Comparison of ENCODE assay signal across 17 mouse cellular contexts in genomic region chr9:87894051-87894450, GRCm38 (mm10).
DNase-seq lines count a peak whose midpoint lies in the region; ATAC-seq and TF ChIP-seq lines count a peak whose summit lies in the region.
"Had no signal": no experiment of that assay in that cellular context is flagged by ENCODE, and none has a peak within 500 bp of the region (broad histone marks: within the 10 kb centered on the region; RNA-seq: fewer than 3 reads in every experiment).

No protein-coding gene starts in this region.

- peak; percentile 65 for ATAC-seq in lung, embryonic 14.5 days (ENCODE audit: insufficient read depth)
- no peak for ATAC-seq in embryonic facial prominence, embryonic 13.5 days (ENCODE audit: insufficient number of reproducible peaks, insufficient read depth, low FRiP score, low TSS enrichment, low read depth)
- peak; percentile 85 for ATAC-seq in midbrain, embryonic 13.5 days

- H3K27me3 ChIP-seq in lung, embryonic 14.5 days (ENCODE audit: insufficient read depth, low read length), result no peaks in the 10 kb centered on the region
- no peaks in the 10 kb centered on the region for H3K27me3 ChIP-seq in embryonic facial prominence, embryonic 13.5 days
- H3K27me3 ChIP-seq in midbrain, embryonic 13.5 days, result no peaks in the 10 kb centered on the region
- H3K27me3 ChIP-seq in limb, embryonic 10.5 days (ENCODE audit: low read depth, poor library complexity, severe bottlenecking), result no peaks in the 10 kb centered on the region
- H3K27me3 ChIP-seq: CH12.LX had no signal

- no peak for TF ChIP-seq POLR2A in lung, adult 2 months (IDR thresholded peaks at IDR 0.05; ENCODE audit: borderline replicate concordance, extremely low read depth, low read depth, low read length)

- TF ChIP-seq CTCF in lung, embryonic 14.5 days (IDR thresholded peaks at IDR 0.05; ENCODE audit: low read depth), result no peak
- no peak for TF ChIP-seq CTCF in lung, adult 2 months (IDR thresholded peaks at IDR 0.05; ENCODE audit: insufficient read depth, low read length)
- TF ChIP-seq CTCF in gastrocnemius, adult 2 months (IDR thresholded peaks at IDR 0.05), result no peak

- DNase-seq in embryo, embryonic 11 days, result peak; percentile 18
- no peak for DNase-seq in embryo, embryonic 9.5 days (ENCODE audit: extremely low spot score)
- DNase-seq in lung, embryonic 14.5 days, result peak; percentile 2
- no peak for DNase-seq in lung, adult 2 months
- DNase-seq in limb, embryonic 10.5 days (ENCODE audit: low spot score), result no peak
- DNase-seq in gastrocnemius, adult 2 months, result no peak
- DNase-seq: cerebellum, adult 11 months; cerebellum, postnatal 36 days; heart, postnatal 10 days; kidney, adult 8-10 months; kidney, postnatal 4 days; lung, postnatal 14 days; spleen, adult 18-20 months had no signal

- no peak overlapping the region for H3K4me2 ChIP-seq in lung, embryonic 14.5 days
- no peak overlapping the region for H3K4me2 ChIP-seq in embryonic facial prominence, embryonic 13.5 days
- H3K4me2 ChIP-seq in midbrain, embryonic 13.5 days (replicated peaks), result no peak overlapping the region
- H3K4me2 ChIP-seq: liver, embryonic 11.5 days had no signal

- H3K4me1 ChIP-seq in lung, embryonic 14.5 days (ENCODE audit: insufficient read depth), result no peaks in the 10 kb centered on the region; the same call in 1 of the 2 replicates
- no peaks in the 10 kb centered on the region for H3K4me1 ChIP-seq in lung, adult 2 months (ENCODE audit: control insufficient read depth, insufficient read depth, low read length)
- peaks cover 9% of the 10 kb centered on the region; the same call in 1 of the 2 replicates for H3K4me1 ChIP-seq in embryonic facial prominence, embryonic 13.5 days
- H3K4me1 ChIP-seq in midbrain, embryonic 13.5 days (replicated peaks), result peaks cover 16% of the 10 kb centered on the region
- peaks cover 24% of the 10 kb centered on the region for H3K4me1 ChIP-seq in limb, embryonic 10.5 days

- H3K9me3 ChIP-seq in lung, embryonic 14.5 days (ENCODE audit: low read depth, low read length), result no peaks in the 10 kb centered on the region
- H3K9me3 ChIP-seq in embryonic facial prominence, embryonic 13.5 days, result 0 out of 2 replicates have a peak, but pooled peaks cover 4% of the 10 kb centered on the region
- no peaks in the 10 kb centered on the region for H3K9me3 ChIP-seq in midbrain, embryonic 13.5 days
- H3K9me3 ChIP-seq in limb, embryonic 10.5 days (replicated peaks), result no peaks in the 10 kb centered on the region

- H3K27ac ChIP-seq in lung, embryonic 14.5 days (ENCODE audit: low read depth), result no peak overlapping the region
- H3K27ac ChIP-seq in embryonic facial prominence, embryonic 13.5 days, result peak overlapping the region; percentile 4; the same call in 1 of the 2 replicates
- H3K27ac ChIP-seq in midbrain, embryonic 13.5 days, result no peak overlapping the region
- no peak overlapping the region for H3K27ac ChIP-seq in limb, embryonic 10.5 days
- H3K27ac ChIP-seq in gastrocnemius, adult 2 months, result no peak overlapping the region

- no peak overlapping the region for H3K4me3 ChIP-seq in lung, embryonic 14.5 days (ENCODE audit: low read depth, low read length)
- H3K4me3 ChIP-seq in lung, adult 2 months (replicated peaks; ENCODE audit: extremely low read depth, low read depth, low read length), result no peak overlapping the region
- no peak overlapping the region for H3K4me3 ChIP-seq in embryonic facial prominence, embryonic 13.5 days
- no peak overlapping the region for H3K4me3 ChIP-seq in midbrain, embryonic 13.5 days (replicated peaks)
- no peak overlapping the region for H3K4me3 ChIP-seq in limb, embryonic 10.5 days
- no peak overlapping the region for H3K4me3 ChIP-seq in gastrocnemius, adult 2 months

- no peak overlapping the region for H3K9ac ChIP-seq in lung, embryonic 14.5 days
- no peak overlapping the region for H3K9ac ChIP-seq in embryonic facial prominence, embryonic 13.5 days
- H3K9ac ChIP-seq in midbrain, embryonic 13.5 days (replicated peaks), result no peak overlapping the region

- intact Hi-C loops in gastrocnemius, adult 2 months (cut with DNase I), result no loop called here

- H3K36me3 ChIP-seq in lung, embryonic 14.5 days (ENCODE audit: insufficient read depth), result no peaks in the 10 kb centered on the region
- no peaks in the 10 kb centered on the region for H3K36me3 ChIP-seq in embryonic facial prominence, embryonic 13.5 days
- H3K36me3 ChIP-seq in midbrain, embryonic 13.5 days, result no peaks in the 10 kb centered on the region
- no peaks in the 10 kb centered on the region for H3K36me3 ChIP-seq in limb, embryonic 10.5 days

- 15% methylated on average over 4 of the region's 4 CpGs for WGBS in lung, embryonic 14.5 days
- WGBS in lung, adult 2 months, result 20% methylated on average over 4 of the region's 4 CpGs
- 18% methylated on average over 4 of the region's 4 CpGs for WGBS in embryonic facial prominence, embryonic 13.5 days
- 12% methylated on average over 4 of the region's 4 CpGs for WGBS in midbrain, embryonic 13.5 days
- WGBS in limb, embryonic 10.5 days, result 46% methylated on average over 4 of the region's 4 CpGs

Comparison
In these comparisons a context has a peak if more than half of its experiments do, and no peak if none do; other contexts are left out.
1. DNase-seq: peak in embryo, embryonic 11 days (single experiment) and lung, embryonic 14.5 days (single experiment); none in embryo, embryonic 9.5 days (single experiment), lung, adult 2 months (single experiment), limb, embryonic 10.5 days (single experiment) and gastrocnemius, adult 2 months (single experiment).